Mouse (Mus musculus): Measurements from ENCODE around the gene Treh. TPM values are rescaled to one million over a fixed set of nuclear protein-coding genes. Genes with fewer than 3 reads are reported as not detected.

Treh gene
- polyA plus RNA-seq, 1 experiment: not detected

DNA sequence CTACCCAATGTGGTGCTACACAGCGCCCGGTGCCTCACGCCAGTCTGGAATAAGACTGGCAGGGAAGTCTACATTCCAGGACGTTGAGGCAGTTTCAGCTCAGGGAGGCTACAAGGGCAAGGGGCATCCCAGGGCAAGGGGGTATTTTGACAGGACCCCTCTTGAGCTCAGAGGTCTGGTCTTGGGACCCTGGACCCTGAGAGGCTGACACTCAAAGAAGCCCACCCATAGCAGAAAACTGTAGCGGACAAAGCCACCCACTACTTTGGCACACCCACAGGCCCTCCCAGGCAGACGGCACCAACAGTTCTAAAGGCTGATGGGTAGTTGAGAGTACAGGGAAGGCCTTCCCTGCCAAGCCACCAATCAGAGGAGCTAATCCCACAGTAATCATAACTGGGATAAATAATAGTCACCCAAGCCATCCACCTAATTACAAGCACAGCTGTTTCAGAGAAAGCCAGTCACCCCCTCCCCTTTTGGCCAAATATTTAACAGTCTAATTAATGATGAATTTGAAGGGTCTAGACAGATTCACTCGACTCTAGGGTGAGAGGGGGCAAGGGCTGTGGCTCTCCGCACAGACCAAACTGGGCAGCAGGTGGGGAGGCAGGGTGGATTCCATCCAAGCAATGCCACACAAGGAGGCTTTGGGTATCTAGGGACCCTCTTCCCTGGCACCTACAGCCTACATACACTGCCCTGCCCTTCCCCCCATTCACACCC is 46.8 kb downstream of the Treh start:
- TF ChIP-seq GATA1 (IDR thresholded peaks at IDR 0.05; ENCODE audit: low read length): no peak

DNA sequence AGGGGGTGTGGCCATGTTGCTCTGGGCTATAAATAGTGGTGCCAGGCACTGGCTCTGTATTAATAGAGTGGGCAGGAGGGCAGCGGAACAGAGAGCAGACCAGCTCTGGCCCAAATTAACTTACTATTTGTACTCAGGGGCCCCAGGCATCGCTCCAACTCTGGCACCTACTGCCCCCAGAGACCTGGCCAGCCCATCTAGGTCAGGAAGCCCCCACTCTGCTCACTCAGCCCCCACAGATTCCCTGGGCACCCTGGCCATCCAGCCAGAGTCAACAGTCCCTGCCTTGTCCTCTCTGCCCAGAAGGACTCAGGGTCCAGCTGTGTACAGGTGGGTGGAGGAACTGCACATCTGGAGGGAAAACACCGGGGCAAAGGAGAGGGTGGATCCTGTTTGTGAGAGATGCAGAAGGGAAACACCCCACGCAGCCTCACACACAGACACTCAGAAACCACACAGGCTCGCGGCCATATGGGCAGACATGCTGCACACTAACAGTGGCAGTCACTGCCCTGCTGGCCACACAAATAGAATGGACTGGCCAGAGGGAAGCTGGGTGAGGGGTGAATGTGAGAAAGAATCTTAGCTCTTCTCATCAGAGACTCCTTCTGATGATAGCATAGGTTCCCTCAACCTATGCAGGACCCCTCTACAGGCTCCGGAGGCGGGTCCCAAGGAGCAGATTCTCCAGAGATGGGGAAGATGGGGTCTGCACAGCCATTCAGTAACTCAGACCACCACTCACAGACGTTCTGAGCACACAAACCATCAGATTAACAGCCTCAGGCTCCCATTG is 47.5 kb downstream of the Treh start:
- no peak for TF ChIP-seq GATA1 (IDR thresholded peaks at IDR 0.05; ENCODE audit: low read length)

DNA sequence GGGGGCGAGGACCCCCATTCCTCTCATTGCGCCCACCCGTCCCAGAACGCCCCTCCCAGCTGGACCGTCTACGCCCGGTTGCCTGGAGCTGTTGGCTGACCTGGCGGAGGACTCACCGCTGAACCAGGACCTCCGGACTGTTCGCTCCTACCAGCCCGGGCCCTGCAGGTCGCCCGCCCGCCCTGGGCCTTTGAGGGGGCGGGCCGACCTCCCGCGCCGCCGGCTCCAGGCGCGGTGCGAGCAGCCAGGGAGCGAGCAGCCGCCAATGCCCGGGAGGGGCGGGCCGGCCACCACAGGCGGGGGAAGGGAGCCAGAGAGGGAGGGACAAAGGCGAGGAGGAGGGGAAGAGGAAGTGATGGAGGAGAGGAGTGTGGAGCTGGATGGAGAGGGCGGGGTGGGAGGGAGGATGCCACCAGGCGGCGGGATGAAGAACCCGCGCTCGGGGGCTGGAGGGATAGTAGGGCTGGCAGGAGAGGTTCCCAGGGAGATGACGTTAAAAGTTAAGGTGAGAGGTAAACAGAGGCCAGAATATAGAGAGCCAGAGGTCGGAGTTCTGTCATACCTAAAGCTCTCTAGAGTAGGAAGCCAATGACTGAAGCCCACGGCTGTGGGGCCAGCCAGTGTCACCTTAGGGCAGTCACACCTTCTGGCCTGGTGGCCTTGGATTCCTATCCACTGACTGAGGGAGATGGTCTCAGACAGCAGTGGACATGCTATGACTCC is 48.3 kb downstream of the Treh start:
- no peak for TF ChIP-seq GATA1 (IDR thresholded peaks at IDR 0.05; ENCODE audit: low read length)

DNA sequence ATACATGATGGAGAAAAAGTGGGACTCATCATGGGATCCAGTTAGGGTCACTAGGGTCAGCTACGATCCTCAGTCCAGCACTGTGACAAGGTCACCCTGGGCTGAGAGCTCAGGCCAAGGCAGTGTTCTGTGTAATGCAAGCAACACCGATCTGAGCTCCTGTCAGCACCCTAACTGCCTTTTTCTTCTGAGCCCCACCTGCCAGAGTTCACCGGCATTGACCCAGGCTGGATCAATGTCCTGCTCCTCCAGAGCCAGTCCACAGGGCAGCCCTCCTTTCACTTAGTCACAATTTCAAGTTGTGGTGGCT is 48.8 kb downstream of the Treh start:
- no peak for TF ChIP-seq GATA1 (IDR thresholded peaks at IDR 0.05; ENCODE audit: low read length)

DNA sequence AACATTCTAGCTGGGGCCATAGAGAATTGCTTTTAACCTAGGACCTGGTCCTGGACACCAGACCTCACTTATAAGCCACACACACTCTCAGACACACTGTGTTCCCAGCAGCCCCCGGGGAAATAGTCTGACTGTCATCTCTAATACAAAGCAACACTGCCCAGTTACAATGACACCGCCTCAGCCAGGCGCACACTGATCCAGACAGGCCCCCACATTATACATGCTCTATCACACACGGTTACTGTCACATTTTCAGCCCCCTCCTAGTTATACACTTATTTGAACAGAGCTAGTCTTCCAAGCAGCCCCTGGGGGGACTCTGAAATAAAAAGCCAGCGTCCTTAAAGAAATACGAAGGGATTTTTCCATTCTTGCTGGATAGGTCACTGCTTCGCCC is 49.5 kb downstream of the Treh start:
- TF ChIP-seq GATA1 (IDR thresholded peaks at IDR 0.05; ENCODE audit: low read length): no peak

DNA sequence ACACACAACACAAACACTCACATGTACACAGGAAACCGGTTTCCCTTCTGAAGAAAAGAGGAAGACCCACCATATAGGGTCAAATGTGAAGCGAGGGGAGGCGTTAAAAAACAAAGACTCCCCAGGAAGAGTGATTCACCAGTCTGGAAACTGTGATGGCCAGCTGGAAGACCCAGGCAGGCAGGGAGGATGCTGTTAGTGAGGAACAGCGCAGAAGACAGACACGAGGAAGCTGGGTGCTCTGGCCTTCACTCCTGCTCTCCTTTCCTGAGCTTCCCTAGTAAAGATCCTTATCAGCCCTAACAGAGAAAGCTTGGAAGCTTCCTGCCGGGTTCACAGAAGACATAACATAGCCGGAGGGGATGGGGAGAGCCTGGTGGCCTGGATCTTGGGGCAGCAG is 50.0 kb downstream of the Treh start:
- TF ChIP-seq GATA1 (IDR thresholded peaks at IDR 0.05; ENCODE audit: low read length): no peak

DNA sequence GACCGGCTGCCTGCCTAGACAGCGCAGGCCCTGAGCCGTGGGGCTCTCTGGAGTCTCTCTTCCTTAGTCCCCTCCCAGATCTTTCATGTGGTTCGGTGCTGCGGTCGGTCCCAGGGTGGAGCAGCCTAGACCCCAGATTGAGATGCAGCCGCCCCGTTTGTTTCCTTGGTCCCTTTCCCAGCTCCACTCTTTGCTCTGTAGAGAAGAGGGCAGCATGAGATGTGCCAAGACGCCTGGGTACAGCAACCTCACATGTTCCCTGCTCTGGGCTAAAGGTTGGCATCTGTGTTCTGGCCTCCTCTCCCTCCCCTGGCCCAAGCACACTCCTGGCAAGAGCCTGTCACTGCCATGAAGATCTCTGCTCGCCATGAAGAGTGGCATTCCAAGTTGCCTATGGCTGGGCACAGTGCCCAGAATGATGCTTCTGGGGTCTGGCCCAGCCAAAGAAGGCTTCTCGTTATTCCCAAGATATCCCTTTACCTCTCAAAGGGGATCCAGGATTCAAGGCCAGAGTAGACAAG is 50.5 kb downstream of the Treh start:
- TF ChIP-seq GATA1 (IDR thresholded peaks at IDR 0.05; ENCODE audit: low read length): no peak

DNA sequence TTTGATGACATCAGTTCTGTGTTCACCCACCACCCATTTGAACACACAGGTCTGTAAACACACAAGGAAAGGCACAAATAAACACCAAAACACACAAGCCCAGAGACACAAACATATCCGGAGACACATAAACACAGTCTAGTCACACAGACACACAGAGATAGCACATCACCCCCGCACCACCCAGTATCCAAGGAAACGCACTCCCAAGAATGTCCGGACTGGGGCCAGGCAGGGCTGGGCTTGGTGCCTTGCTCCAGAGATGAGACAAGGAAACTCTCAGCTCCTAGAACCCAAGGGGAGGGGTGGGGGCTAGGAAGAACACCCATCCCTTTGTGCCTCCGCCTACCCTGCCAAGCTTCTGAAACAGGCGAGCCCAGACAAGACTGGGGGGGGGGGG is 51.2 kb downstream of the Treh start:
- no peak for TF ChIP-seq GATA1 (IDR thresholded peaks at IDR 0.05; ENCODE audit: low read length)

DNA sequence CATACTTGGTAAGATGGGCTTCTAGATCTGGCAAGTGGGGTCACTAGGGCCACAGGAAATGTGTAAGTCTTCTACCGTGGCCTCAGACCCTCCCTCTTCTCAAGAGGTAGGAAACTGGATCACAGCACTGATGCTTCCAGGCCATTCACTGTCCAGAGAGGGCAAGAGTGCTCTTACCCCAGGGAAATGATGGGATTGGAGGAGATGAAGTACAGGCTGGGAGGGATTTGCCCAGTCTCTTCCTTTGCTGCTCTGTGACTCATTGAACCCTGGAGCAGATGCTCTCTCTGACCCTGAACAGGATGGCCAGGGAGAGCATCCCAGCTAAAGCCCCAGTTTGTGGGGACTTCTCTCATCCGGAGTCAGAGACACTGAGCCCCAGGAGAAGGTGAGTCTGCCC is 51.6 kb downstream of the Treh start:
- no peak for TF ChIP-seq GATA1 (IDR thresholded peaks at IDR 0.05; ENCODE audit: low read length)

DNA sequence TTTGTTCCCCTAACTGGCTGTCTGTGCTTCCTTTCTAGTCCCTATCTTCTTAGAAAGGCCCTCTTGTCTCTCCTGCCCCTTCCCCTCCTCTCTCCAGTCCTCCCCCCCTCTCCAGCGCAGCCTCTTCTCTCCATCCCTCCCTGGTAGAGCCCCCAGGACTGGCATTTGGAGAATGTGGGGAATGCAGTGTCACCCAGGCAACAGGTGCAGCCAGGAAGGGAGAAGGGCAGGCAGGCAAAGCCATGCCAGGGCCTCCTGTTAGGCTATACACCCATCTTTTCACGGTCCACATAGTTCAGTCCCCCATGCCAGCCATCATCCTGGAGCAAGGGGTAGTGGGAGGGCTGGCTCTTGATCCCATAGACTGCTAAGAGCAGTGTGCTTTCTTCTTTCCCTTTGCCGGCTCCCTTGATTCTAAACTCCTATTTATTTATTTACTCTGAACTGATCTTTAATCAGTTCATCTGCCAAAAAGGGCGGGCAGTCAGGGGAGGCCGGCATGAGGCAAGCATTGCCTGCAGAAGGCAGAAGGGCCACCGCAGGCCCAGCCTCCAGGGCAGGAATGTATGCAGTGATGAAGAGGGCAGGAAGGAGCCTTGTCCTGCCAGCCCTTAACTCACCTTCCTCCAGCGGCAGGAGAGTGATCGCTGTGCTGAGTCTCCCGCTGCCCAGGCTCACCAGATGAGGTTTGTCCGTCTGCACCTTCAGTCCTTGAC is 53.6 kb downstream of the Treh start:
- no peak for TF ChIP-seq GATA1 (IDR thresholded peaks at IDR 0.05; ENCODE audit: low read length)

DNA sequence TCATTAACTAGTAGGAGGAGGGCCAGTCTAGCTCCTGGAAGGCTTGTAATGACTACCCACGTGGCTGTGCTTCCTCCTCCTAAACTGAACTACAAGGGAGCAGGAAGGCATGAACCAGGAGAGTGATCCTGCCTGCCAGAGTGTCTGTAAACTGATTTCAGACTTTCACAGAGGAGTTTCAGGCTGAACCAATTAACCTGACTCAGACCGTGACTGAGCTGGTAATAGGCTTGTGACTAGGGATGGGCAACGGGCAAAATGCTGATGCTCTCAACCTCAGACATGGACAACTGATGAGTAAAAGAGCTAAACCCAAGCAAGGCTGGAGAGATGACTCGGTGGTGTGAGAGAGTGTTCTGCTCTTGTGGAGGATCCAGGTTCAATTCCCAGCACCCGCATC is 54.4 kb downstream of the Treh start:
- TF ChIP-seq GATA1 (IDR thresholded peaks at IDR 0.05; ENCODE audit: low read length): no peak

DNA sequence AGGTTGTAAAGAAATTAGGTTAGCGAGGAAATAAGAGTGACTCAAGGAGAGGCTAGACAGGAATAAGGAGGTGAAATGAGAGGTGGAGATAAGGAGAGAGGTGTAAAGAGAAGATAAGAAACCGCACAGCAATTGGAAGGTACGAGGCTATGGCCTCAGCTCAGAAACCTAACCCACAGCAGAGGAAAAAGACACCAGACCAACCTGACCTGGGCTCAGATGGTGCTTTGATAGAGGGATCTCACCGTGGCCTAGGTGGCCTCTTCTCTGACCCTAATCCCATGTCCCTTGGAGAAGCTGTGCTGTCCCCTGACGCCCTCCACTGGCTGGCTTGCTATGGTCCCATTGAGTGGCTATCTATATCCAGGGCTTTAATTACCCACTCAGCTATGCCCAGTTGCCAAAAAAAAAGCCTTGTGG is 59.1 kb downstream of the Treh start:
- TF ChIP-seq GATA1 (IDR thresholded peaks at IDR 0.05; ENCODE audit: low read length): peak; percentile 42

DNA sequence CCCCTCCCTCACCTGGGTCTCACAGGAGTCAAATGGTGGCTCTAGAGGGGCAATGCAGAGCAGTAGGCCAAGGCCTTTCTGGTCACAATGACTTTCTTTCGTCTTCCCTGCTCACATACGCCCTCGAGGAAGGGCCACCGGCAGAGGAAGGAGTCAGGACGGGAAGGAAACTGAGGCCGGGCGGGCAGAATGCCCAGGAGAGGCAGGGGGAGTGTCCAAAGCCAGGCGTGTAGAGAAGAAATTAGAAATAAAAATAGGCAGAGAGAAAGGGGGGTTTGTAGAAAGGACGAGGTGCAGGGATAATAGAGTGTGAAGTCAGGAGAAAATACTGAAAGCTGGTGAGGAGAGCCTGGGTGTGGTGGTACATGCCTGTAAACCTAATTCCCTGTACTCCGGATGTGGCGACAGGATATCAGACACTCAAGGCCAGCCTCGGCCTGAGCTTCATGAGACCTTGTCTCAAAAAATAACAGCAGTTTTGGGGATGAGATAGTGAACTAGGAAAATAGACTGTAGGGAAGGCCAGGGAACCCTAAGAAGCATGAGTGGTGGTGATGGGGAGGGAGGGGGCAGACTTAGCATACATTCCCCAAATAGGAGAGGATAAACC is 60.0 kb downstream of the Treh start:
- no peak for TF ChIP-seq GATA1 (IDR thresholded peaks at IDR 0.05; ENCODE audit: low read length)

DNA sequence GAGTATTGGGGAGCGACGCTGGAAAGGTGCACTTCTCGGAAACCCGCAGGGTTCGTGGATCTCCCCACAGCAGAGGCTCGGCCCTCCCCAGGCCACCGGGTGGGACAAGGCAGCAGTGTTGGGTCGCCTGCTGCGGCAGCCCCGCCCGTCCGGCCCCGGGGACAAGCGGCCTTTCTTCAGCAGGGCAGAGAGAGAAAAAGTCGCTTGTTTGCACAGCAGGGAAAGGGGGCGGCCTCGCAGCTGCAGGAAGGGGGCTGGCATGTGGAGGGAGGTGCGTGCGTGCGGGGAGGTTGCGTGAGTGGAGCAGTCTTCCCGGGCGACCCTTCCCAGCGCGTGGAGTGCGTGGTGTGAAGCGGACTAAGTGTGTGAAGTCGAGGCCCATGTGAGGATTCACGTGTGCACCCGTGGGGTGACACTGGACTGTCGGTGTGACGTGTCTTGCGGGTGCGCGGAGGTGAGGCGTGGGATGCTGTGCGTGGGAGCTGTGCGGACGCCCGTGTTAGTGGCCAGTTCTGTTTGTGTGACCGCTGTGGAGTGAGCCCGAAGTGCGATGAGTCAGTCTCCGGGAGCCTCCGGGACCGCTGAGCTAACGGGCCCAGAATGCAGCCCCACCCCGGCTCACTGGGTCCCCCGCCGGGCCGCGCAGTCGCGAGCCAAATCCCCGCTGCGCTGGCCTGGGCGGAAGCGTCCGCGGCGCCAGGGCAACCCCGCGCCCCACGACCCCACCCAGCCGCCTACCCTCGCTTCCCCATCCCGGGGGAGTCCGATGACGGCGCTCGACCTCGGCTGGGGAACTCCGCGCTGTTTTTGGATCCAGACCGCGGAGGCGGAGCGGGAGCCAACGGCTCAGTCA is 60.9 kb downstream of the Treh start:
- no peak for TF ChIP-seq GATA1 (IDR thresholded peaks at IDR 0.05; ENCODE audit: low read length)

All from G1E-ER4 (cell line).